Mouse (Mus musculus) adrenal gland, postnatal 4 days (tissue): ENCODE measurements around the gene Scube1. TPM values are rescaled to one million over a fixed set of nuclear protein-coding genes. Genes with fewer than 3 reads are reported as not detected.

Experiments used
- DNase-seq, 2 experiments: peaks; one replicate each; pipeline ENCODE4 v3.0.0; 2021 to 2022; ENCODE audit warnings: low spot score in 2 of 2, mixed read lengths in 2 of 2
- long read RNA-seq, 2 experiments: library from polyadenylated mRNA; stranded (forward); transcript quantifications; one replicate each; pipeline ENCODE4 v2.0.0; 2021
- total RNA-seq, 2 experiments: library from RNA; stranded (reverse); gene quantifications; 2 replicates each; pipeline ENCODE4 v1.2.3; 2021

The Scube1 gene
- 10 to 100 TPM; 12.2 to 14.5 TPM for total RNA-seq
- long read RNA-seq, experiment 1, partial matches to known transcripts = 1 of 9 reads
- long read RNA-seq, experiment 1, other reads (novel, unspliced or antisense) = 6 of 9 reads
- long read RNA-seq, experiment 2, partial matches to known transcripts = 1 of 8 reads
- long read RNA-seq, experiment 2, other reads (novel, unspliced or antisense) = 6 of 8 reads

GRCm38 (mm10) chr15:83724886-83725269 lies at the start of gene Scube1:
Gene Scube1, minus strand, starts transcription at chr15:83725021.
- peak; percentile 55 to 66 for DNase-seq

GRCm38 (mm10) chr15:83772953-83773352 lies 48.1 kb upstream of the Scube1 start:
- no peak for DNase-seq

GRCm38 (mm10) chr15:83772460-83772859 lies 47.6 kb upstream of the Scube1 start:
- no peak for DNase-seq

- no peak for DNase-seq
Observed at GRCm38 (mm10) chr15:83771346-83772053, 46.7 kb upstream of the Scube1 start.

- no peak for DNase-seq
Observed at GRCm38 (mm10) chr15:83765388-83766029, 40.7 kb upstream of the Scube1 start.

GRCm38 (mm10) chr15:83761512-83761911 lies 36.7 kb upstream of the Scube1 start:
- no peak for DNase-seq

GRCm38 (mm10) chr15:83760683-83761082 lies 35.9 kb upstream of the Scube1 start:
- DNase-seq = peak in 1 of 2 experiments; percentile 18

- DNase-seq = no peak
Observed at GRCm38 (mm10) chr15:83758958-83759357, 34.1 kb upstream of the Scube1 start.

GRCm38 (mm10) chr15:83756742-83757141 lies 31.9 kb upstream of the Scube1 start:
- DNase-seq = no peak

- DNase-seq = no peak
Observed at GRCm38 (mm10) chr15:83749436-83749835, 24.6 kb upstream of the Scube1 start.

- DNase-seq = no peak
Observed at GRCm38 (mm10) chr15:83748986-83749385, 24.2 kb upstream of the Scube1 start.

- DNase-seq = no peak
Observed at GRCm38 (mm10) chr15:83746311-83746710, 21.5 kb upstream of the Scube1 start.

- no peak for DNase-seq
Observed at GRCm38 (mm10) chr15:83742018-83742417, 17.2 kb upstream of the Scube1 start.

- DNase-seq = no peak
Observed at GRCm38 (mm10) chr15:83740676-83741422, 16.0 kb upstream of the Scube1 start.

- DNase-seq = peak; percentile 18 to 42
Observed at GRCm38 (mm10) chr15:83727626-83728025, 2.8 kb upstream of the Scube1 start.

- no peak for DNase-seq
Observed at GRCm38 (mm10) chr15:83726741-83727140, 1.9 kb upstream of the Scube1 start.

GRCm38 (mm10) chr15:83725556-83726200 lies 857 bp upstream of the Scube1 start:
- DNase-seq = no peak

GRCm38 (mm10) chr15:83724160-83724885 lies 498 bp downstream of the Scube1 start:
- no peak for DNase-seq

GRCm38 (mm10) chr15:83715582-83716228 lies 9.1 kb downstream of the Scube1 start:
- no peak for DNase-seq

- DNase-seq = no peak
Observed at GRCm38 (mm10) chr15:83712798-83713197, 12.0 kb downstream of the Scube1 start.
